Mouse (Mus musculus) heart, adult 11 months (tissue): ENCODE measurements around the gene Vmn1r166.
"Not testable (repeated sequence)": the region's sequence is repeated elsewhere in the genome, so short reads cannot be mapped to it uniquely, and the experiment has no call there.

Experiments used
- DNase-seq: peaks from one replicate; pipeline ENCODE4 v3.0.0; 2022

Gene Vmn1r166

GRCm38 (mm10) chr7:23251582-23251981 is at the start of gene Vmn1r166:
Gene Vmn1r166 (minus strand): TSS chr7:23251682.
- DNase-seq: not testable (repeated sequence)

GRCm38 (mm10) chr7:23300892-23301291 is 49.4 kb upstream of the Vmn1r166 start, which contains the start of gene Nlrp4e:
Gene Nlrp4e (plus strand): TSS chr7:23301192.
- not testable (repeated sequence) for DNase-seq

- not testable (repeated sequence) for DNase-seq
These were observed 27.3 kb upstream of the Vmn1r166 start, which contains the start of gene Gm6902 for GRCm38 (mm10) chr7:23278800-23279199. Gene Gm6902 (minus strand): TSS chr7:23278900.

GRCm38 (mm10) chr7:23217032-23217431 is 34.5 kb downstream of the Vmn1r166 start, which contains the start of gene Vmn1r165:
Gene Vmn1r165 (plus strand): TSS chr7:23217332.
- DNase-seq: not testable (repeated sequence)
